ENCODE assay signal across 19 mouse cellular contexts in the genomic region with DNA sequence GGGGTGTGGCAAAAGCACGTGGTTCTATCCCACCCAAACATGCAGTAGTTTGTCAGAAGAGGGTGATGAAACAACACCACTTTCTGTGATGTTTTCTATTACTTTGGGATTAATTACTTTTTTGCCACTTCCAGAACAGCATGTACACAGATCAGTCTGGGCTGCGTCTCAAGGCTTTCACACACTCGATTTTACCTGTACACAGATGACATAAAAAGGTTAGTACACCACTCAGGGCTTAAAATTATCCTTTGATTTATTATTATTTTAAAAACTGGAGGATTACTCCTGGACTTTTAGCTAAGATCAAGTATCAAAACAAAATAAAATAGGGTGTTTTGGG.
DNase-seq lines count a peak whose midpoint lies in the region; ATAC-seq and TF ChIP-seq lines count a peak whose summit lies in the region.
"Had no signal": no experiment of that assay in that cellular context is flagged by ENCODE, and none has a peak within 500 bp of the region (broad histone marks: within the 10 kb centered on the region; RNA-seq: fewer than 3 reads in every experiment).

No protein-coding gene starts in this region.

- H3K27ac ChIP-seq in hindbrain, embryonic 12.5 days: no peak overlapping the region
- H3K27ac ChIP-seq in hindbrain, embryonic 10.5 days: no peak overlapping the region
- H3K27ac ChIP-seq in midbrain, embryonic 14.5 days (replicated peaks; ENCODE audit: low read depth, low read length): no peak overlapping the region
- H3K27ac ChIP-seq in midbrain, embryonic 15.5 days: no peak overlapping the region
- H3K27ac ChIP-seq in neural tube, embryonic 14.5 days (ENCODE audit: low read depth, low read length): no peak overlapping the region
- H3K27ac ChIP-seq: embryonic facial prominence, embryonic 10.5 days; embryonic facial prominence, embryonic 13.5 days; gastrocnemius, adult 2 months had no signal

- no peaks in the 10 kb centered on the region for H3K79me2 ChIP-seq in myocyte (ENCODE audit: control insufficient read depth, insufficient read depth)

- H3K9me3 ChIP-seq in hindbrain, embryonic 12.5 days (replicated peaks): no peaks in the 10 kb centered on the region
- no peaks in the 10 kb centered on the region for H3K9me3 ChIP-seq in hindbrain, embryonic 10.5 days
- no peaks in the 10 kb centered on the region for H3K9me3 ChIP-seq in midbrain, embryonic 14.5 days (ENCODE audit: control insufficient read depth, low read length)
- H3K9me3 ChIP-seq in midbrain, embryonic 15.5 days: no peaks in the 10 kb centered on the region
- H3K9me3 ChIP-seq in neural tube, embryonic 14.5 days (ENCODE audit: control insufficient read depth, low read length): no peaks in the 10 kb centered on the region
- H3K9me3 ChIP-seq: embryonic facial prominence, embryonic 10.5 days; embryonic facial prominence, embryonic 13.5 days had no signal

- H3K4me3 ChIP-seq in hindbrain, embryonic 12.5 days: no peak overlapping the region
- no peak overlapping the region for H3K4me3 ChIP-seq in hindbrain, embryonic 10.5 days
- no peak overlapping the region for H3K4me3 ChIP-seq in midbrain, embryonic 14.5 days (replicated peaks; ENCODE audit: low read depth, low read length)
- H3K4me3 ChIP-seq in midbrain, embryonic 15.5 days: no peak overlapping the region
- no peak overlapping the region for H3K4me3 ChIP-seq in neural tube, embryonic 14.5 days (ENCODE audit: low read depth, low read length)
- H3K4me3 ChIP-seq in myocyte: no peak overlapping the region
- H3K4me3 ChIP-seq: embryonic facial prominence, embryonic 10.5 days; embryonic facial prominence, embryonic 13.5 days; erythroblast, embryonic 14.5 days; gastrocnemius, adult 2 months had no signal

- no peak overlapping the region for H3K9ac ChIP-seq in hindbrain, embryonic 12.5 days
- no peak overlapping the region for H3K9ac ChIP-seq in midbrain, embryonic 14.5 days (replicated peaks; ENCODE audit: low read length)
- no peak overlapping the region for H3K9ac ChIP-seq in midbrain, embryonic 15.5 days
- no peak overlapping the region for H3K9ac ChIP-seq in neural tube, embryonic 14.5 days (replicated peaks; ENCODE audit: low read depth, low read length)
- H3K9ac ChIP-seq: embryonic facial prominence, embryonic 13.5 days; forebrain, postnatal 0 days had no signal

- H3K36me3 ChIP-seq in hindbrain, embryonic 12.5 days: no peaks in the 10 kb centered on the region
- no peaks in the 10 kb centered on the region for H3K36me3 ChIP-seq in hindbrain, embryonic 10.5 days
- H3K36me3 ChIP-seq in midbrain, embryonic 14.5 days (ENCODE audit: control insufficient read depth, insufficient read depth, low read length): no peaks in the 10 kb centered on the region
- no peaks in the 10 kb centered on the region for H3K36me3 ChIP-seq in midbrain, embryonic 15.5 days (replicated peaks)
- H3K36me3 ChIP-seq in neural tube, embryonic 14.5 days (ENCODE audit: control insufficient read depth, insufficient read depth, low read length): no peaks in the 10 kb centered on the region
- no peaks in the 10 kb centered on the region for H3K36me3 ChIP-seq in myocyte (ENCODE audit: control insufficient read depth, insufficient read depth)
- H3K36me3 ChIP-seq: embryonic facial prominence, embryonic 10.5 days; embryonic facial prominence, embryonic 13.5 days had no signal

- H3ac ChIP-seq in myocyte (ENCODE audit: control insufficient read depth, insufficient read length): no peak overlapping the region

- DNase-seq in hindbrain, embryonic 10.5 days (ENCODE audit: low spot score): no peak
- DNase-seq in midbrain, embryonic 14.5 days: no peak
- no peak for DNase-seq in neural tube, embryonic 10.5 days (ENCODE audit: extremely low spot score, low spot score)
- DNase-seq in cerebellum, postnatal 14 days: no peak
- DNase-seq: adrenal gland, adult 2 months; cerebellum, adult 11 months; heart, adult 11 months had no signal

- H3K4me1 ChIP-seq in hindbrain, embryonic 12.5 days: 0 out of 2 replicates have a peak, but pooled peaks cover 3% of the 10 kb centered on the region
- H3K4me1 ChIP-seq in hindbrain, embryonic 10.5 days (replicated peaks): no peaks in the 10 kb centered on the region
- no peaks in the 10 kb centered on the region for H3K4me1 ChIP-seq in midbrain, embryonic 14.5 days (ENCODE audit: control insufficient read depth, insufficient read depth, low read length)
- H3K4me1 ChIP-seq in midbrain, embryonic 15.5 days: 0 out of 2 replicates have a peak, but pooled peaks cover 5% of the 10 kb centered on the region
- H3K4me1 ChIP-seq in neural tube, embryonic 14.5 days (ENCODE audit: control insufficient read depth, insufficient read depth, low read length): no peaks in the 10 kb centered on the region
- H3K4me1 ChIP-seq: embryonic facial prominence, embryonic 10.5 days; embryonic facial prominence, embryonic 13.5 days had no signal

- H3K27me3 ChIP-seq in hindbrain, embryonic 12.5 days: no peaks in the 10 kb centered on the region
- H3K27me3 ChIP-seq in hindbrain, embryonic 10.5 days (ENCODE audit: insufficient read depth, poor library complexity, severe bottlenecking): no peaks in the 10 kb centered on the region
- no peaks in the 10 kb centered on the region for H3K27me3 ChIP-seq in midbrain, embryonic 14.5 days (ENCODE audit: control insufficient read depth, insufficient read depth, low read length)
- H3K27me3 ChIP-seq in midbrain, embryonic 15.5 days (replicated peaks): no peaks in the 10 kb centered on the region
- no peaks in the 10 kb centered on the region for H3K27me3 ChIP-seq in neural tube, embryonic 14.5 days (ENCODE audit: control insufficient read depth, insufficient read depth, low read length)
- no peaks in the 10 kb centered on the region for H3K27me3 ChIP-seq in myocyte (ENCODE audit: control insufficient read depth, insufficient read depth, insufficient read length)
- H3K27me3 ChIP-seq: embryonic facial prominence, embryonic 13.5 days had no signal

- ATAC-seq in hindbrain, embryonic 12.5 days (ENCODE audit: low FRiP score): peak; percentile 40; the same call in 1 of the 2 replicates
- ATAC-seq in midbrain, embryonic 14.5 days (ENCODE audit: low FRiP score, low TSS enrichment): peak; percentile 8; the same call in 1 of the 2 replicates
- ATAC-seq in midbrain, embryonic 15.5 days (replicated peaks): no peak; the same call in 1 of the 2 replicates
- ATAC-seq in neural tube, embryonic 14.5 days (ENCODE audit: low read depth): peak; percentile 17; the same call in 1 of the 2 replicates
- ATAC-seq: CD4-positive, CD25-positive, alpha-beta regulatory T cell, adult 4 months; inflammation-experienced regulatory T-cells, adult 6 months had no signal

- no peak overlapping the region for H3K4me2 ChIP-seq in hindbrain, embryonic 12.5 days (replicated peaks)
- no peak overlapping the region for H3K4me2 ChIP-seq in midbrain, embryonic 14.5 days (ENCODE audit: low read length)
- H3K4me2 ChIP-seq in midbrain, embryonic 15.5 days: no peak overlapping the region
- H3K4me2 ChIP-seq in neural tube, embryonic 14.5 days (ENCODE audit: low read depth, low read length): no peak overlapping the region
- peak overlapping the region; percentile 25 for H3K4me2 ChIP-seq in myocyte (ENCODE audit: low read depth)
- H3K4me2 ChIP-seq: embryonic facial prominence, embryonic 13.5 days; heart, embryonic 11.5 days had no signal

- WGBS in hindbrain, embryonic 12.5 days: 62% methylated on average over 3 of the region's 3 CpGs
- WGBS in hindbrain, embryonic 10.5 days: 71% methylated on average over 3 of the region's 3 CpGs
- 67% methylated on average over 3 of the region's 3 CpGs for WGBS in midbrain, embryonic 14.5 days
- WGBS in midbrain, embryonic 15.5 days: 55% methylated on average over 3 of the region's 3 CpGs
- 69% methylated on average over 3 of the region's 3 CpGs for WGBS in neural tube, embryonic 14.5 days

- no peak for TF ChIP-seq POLR2A in myocyte (IDR thresholded peaks at IDR 0.05; ENCODE audit: insufficient read length, low read depth)

TF ChIP-seq in myocyte, 11 proteins besides CTCF, POLR2A, EP300 and RAD21:
- TF ChIP-seq USF1 (IDR thresholded peaks at IDR 0.05; ENCODE audit: low read depth) (no peak), REST (IDR thresholded peaks at IDR 0.05; ENCODE audit: insufficient read depth, insufficient read length) (no peak), TCF12 (IDR thresholded peaks at IDR 0.05; ENCODE audit: insufficient read depth, poor library complexity, severe bottlenecking) (no peak)
